Mouse (Mus musculus) Muller cell, postnatal 12 days (primary cell): ENCODE data around the gene Col26a1.
A peak's percentile ranks its signal among the peaks of the same experiment; 100 is the strongest.

ENCODE experiments used
- DNase-seq: peaks from one replicate; pipeline ENCODE4 v3.0.0-alpha.2; 2015; ENCODE audit errors: inconsistent ontology term

Col26a1 gene

DNA sequence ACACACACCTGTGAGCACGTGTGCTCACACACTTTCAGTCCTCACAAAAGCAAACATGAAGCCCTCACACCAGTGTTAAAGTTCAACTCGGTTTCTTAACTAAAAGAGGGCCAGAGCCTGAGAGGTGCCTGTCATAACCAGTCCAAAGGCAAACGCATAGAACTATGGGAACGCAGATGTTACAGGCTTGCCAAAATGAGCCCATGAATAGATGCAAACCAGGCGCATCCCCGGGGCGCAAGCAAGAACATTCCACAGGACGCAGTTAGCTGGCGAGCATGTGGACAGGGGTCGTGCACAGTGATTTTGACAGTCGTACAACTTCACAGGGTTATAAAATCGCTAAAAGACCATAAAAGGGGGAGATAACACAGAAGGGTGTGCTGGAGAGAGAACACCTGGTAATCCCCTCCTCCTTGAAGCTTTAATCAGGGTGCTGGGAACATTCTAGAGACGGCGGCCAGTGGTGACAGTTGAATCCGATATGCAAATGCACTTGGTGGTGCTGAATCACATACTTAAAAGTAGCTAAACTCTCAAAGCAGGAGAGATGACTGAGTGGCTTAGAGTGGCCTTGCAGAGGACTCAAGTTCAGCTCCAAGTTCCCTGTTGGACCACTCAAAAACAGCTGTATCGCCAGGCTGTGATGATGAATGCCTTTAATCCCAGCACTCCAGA lies 76.5 kb downstream of the Col26a1 start:
- no peak for DNase-seq

DNA sequence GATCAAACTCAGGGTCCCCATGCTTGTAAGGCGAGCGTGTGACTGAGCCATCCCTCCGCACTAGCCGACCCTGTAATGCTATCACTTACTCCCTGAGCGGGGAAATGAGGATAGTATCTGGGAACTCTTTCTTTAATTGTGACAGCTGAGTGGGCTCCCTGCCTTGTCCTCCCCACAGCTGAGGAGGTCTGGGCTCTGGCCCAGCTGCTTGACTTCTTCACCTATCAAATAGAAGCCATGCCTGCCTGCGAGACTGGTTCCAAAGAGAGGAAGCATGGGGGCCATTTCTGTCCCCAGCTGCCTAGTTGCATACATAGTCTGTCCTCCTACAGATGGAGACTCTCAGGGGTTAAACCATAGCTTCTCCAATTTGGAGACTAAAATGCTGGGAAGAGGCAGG lies 78.0 kb downstream of the Col26a1 start:
- no peak for DNase-seq

DNA sequence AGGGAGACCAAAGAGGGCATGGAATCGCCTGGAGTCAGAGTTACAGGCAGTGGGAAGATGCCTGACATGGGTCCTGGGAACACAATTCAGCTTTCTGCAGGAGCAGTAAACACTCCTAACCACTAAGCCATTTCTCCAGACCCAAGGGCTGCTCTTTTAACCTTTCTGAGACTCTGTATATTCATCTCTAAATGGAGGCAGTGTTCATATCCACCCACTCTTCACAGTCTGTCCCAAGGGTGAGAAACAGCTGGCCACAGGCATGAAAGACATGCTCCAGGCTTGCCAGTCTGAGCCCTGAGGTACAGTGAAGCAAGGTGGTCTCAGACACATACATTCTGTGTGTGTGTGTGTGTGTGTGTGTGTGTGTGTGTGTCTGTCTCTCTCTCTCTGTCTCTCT lies 78.8 kb downstream of the Col26a1 start:
- peak; percentile 58 for DNase-seq

DNA sequence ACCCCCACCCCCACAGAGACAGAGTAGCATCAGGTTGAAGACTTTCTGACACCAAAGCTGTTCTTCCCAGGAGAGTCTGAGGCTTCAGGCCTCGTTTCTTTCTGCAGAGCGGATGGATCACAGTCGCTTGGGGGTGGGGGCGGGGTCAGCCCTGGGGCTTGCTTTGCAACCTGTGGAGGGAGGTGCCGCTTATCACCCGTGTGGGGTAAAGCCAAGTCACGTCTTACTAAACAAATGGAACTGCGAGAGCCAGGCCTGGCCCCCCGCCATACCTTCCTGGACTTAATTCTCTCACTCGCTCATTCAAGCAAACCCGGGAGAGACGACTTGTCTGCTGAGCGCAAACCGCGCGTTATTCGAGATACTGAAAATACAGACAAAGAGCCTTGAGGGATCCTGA lies 80.3 kb downstream of the Col26a1 start:
- DNase-seq = peak; percentile 12

DNA sequence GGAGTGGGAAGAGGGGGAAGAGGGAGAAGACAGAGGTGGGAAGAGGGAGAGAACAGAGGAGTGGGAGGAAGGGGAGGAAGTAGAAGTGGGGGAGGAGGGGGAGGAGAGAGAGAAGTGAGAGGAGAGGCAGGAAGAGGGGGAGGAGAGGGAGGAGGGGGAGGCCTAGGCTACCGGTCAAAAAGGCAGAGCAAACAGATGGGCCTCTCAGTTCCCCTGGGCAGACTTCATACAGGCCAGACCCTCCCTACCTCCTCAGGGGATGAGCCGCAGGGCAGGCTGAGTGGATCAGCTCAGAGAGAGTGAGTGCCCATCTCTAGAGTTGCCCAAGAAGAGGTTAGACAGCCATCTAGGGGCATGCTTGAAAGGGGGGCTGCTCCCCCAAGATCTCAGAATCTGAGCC lies 86.1 kb downstream of the Col26a1 start:
- DNase-seq = no peak

DNA sequence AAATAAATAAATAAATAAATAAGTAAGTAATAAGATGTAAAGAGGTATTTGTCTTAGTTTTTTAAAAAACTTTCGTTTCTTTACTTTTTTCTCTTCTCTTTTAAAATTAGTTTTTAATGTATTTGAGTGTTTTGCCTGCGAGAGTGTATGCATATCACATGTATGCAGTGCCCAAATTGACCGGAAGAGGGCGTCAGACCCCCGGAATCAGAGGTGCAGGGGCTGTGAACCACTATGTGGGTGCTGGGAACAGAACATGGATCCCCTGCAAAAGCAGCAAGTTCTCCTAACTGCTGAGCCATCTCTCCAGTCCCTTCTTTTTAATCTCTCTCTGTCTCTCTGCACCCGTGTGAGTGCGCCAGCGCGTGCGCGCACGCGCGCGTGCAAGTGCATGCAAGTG lies 89.2 kb downstream of the Col26a1 start:
- no peak for DNase-seq

DNA sequence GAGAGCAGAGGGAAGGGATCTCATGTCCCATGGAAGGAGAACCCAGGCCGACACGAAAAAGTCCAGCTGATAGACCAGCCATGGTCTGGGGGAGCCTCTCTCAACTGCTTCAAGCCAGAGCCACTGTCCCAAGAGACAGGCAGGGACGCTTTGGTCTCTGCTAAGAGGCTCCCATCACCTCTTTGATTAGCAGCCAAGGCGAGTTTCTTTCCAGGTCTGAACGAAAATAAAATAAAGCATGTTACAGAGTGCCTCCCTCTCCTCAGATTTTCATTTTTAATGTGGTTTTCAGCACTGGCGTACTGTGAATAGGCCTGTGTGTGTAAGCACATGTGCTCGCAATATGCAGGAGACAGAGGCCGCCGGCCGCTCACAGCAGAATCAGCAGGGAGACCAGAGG lies 90.5 kb downstream of the Col26a1 start:
- no peak for DNase-seq

DNA sequence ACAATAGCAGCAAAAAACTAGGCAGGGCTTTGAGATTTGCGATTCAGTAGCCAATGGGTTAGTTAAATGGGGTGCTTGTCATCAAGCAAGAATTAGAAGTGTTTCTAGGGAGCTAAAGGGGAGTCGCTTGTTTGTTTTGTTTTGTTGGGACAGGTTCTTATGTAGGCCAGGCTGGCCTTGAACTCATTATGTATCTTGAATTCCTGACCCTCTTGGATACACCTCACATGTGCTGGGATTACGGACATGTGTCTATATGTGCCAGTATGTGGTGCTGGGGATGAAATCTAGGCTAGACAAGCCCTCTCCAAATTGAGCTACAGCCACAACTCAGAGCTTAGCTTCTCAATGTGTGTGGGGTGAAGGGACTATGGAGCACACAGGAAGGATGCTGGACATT lies 91.8 kb downstream of the Col26a1 start:
- DNase-seq = no peak

DNA sequence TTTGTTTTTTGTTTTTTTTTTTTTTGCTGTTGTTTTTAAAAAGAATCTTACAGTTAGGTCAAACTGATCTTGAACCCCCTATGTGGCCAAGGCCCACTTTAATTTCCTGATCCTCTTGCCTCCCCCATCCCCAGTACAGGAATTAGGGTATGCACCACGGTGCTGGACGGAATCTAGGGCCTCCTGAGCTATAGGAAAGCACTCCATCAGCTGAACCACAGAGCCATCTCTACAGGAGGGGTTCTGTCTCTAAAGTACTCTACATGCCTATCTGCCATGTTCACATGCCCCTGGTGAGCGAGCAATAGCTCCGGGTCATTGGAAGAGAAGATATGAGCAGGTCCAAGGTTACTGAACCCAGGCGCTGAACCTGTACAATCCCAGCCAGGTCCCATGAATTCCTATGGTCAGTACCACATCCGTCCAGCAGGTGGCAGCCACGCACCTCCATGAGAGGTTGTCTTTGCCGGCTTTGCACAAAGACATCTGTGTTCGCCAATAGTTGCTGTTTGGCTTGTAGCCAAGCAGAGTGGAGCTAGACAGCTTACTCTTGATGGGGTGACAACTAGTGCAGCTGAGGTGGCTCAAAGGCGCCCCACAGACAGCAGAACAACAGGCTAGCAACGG lies 92.3 kb downstream of the Col26a1 start:
- DNase-seq = peak; percentile 85

DNA sequence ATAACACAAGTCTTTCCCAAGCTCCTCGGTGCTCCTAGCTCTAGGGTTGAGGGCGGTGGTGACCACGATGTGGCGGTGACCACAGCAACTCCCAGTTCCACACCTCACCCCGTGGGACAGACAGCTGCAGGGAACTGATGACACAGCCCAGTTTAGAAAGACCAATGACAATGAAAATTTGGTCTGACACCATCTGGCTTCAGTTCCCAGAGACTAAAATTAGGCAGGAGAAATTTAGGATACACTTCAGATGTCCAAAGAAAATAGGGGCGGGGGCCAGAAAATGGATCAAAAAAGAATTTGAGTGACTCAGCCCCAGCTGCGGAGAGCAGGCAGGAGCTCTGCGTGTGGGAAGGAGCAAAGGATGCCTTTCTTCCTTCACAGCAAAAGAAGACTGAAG lies 98.5 kb downstream of the Col26a1 start:
- peak; percentile 63 for DNase-seq

DNA sequence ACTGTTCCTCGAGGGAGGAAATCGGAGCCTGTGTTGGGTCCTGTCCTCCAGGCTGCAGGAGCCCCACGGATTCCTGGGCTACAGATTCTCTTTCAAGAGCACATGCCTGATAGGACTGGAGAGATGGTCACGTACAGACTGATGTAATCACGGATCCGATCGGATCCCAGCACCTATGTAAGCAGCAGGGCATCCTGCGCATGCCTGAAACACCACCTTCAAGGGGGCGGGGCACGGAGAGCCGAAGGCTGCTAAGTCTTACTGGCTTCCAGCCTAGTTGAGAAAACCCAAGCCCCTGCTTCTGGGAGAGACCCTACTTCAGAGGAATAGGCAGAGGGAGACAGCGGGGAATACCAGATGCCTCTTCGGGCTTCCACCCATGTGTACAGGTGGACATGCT lies 100.4 kb downstream of the Col26a1 start:
- no peak for DNase-seq

DNA sequence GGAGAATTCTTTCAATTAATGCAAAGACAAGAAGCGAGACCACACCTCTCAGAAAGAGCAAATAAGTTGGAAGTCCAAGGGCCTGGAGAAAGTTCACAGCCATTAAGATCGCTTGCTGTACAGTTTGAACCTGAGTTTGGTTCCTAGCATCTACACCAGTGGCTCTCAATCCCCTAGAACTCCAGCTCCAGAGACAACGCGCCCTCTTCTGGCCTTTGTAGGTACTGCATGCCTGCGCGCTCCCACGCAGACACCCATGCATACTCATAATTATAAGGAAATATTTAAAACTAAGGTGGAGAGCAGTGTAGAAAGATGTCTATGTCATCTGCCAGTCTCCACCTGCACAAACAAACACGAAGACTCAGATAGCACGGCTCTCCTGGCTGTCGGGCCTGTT lies 102.5 kb downstream of the Col26a1 start:
- no peak for DNase-seq

DNA sequence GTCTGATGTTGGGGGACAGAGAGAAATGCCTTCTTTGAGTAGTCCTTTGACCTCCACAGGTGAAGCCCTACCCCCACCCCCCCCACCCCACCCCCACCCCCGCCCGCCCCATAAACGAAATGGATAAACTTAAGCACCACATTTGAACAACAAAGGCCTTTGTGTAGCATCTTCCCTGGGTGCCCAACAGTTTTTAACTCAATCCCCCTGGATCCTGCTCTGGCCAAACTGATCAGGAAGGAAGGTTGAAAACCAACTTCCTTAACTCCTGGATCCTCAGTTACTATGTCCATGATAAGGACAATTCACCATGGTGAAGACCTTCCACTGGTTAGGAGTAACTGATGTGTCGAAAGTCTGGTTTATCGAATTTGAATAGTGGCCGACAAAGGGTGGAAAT lies 103.1 kb downstream of the Col26a1 start:
- no peak for DNase-seq

DNA sequence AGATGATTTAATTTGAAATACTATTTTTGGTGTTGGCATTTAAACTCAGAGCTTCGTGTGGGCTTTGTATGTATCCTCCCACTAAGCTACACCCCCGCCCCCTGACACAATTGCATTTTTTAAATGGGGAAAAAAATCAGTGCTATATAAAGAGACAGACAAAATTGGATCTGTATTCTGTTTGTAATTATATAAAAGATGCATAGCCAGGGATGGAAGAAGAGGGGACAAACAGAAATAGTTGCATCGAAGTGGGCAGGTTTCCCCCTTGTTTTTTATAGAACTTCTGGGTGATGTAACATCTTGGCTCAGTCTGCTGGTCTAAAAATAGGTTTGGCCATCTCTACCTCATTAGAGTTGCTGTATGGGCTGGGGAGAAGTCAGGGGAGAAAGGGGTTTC lies 107.5 kb downstream of the Col26a1 start:
- no peak for DNase-seq

DNA sequence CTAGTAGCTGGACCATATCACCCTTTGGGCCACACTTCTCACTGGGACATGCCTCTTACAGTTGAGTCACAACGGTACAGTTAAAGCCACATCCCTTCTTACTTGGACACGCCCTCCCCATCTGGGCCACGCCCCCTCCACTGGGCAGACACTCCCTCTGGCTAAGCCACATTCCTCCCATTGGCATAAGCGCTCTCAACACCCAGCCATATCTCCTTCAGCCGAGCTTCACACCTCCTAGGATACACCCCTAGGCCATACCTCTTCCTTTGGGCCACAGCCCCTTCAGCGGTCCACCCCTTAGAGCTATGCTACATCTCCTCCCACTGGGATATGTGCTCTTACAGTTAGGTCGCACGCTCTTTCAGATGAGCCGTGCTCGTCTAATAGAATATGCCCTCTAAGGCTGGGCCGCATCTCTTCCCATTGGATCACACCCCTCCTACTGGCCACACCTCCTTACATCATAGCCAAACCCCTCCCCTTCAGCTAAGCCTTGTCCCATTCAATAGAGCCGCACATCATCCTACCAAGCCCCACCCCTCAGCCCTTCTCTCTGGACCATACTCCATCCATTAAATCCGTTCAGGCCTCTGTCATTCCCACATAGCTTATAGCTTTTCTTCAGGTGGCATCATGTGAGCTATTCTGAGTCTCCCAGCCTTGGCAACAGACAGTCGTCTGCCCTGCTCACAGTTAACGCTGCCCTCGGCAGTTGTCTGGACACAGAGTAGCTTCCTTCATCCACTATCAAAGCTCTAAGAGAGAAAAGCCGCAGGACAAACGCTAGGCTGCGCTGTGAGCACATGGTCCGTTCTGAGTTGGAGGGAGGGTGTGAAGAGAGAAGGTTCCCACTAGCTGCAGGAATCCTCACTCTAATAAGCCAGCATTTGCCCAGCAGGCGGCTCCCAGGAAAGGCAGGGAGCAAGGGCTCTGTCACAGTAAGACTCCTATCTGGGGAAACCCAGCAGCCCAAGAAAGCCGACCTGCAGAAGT lies 109.7 kb downstream of the Col26a1 start:
- no peak for DNase-seq

DNA sequence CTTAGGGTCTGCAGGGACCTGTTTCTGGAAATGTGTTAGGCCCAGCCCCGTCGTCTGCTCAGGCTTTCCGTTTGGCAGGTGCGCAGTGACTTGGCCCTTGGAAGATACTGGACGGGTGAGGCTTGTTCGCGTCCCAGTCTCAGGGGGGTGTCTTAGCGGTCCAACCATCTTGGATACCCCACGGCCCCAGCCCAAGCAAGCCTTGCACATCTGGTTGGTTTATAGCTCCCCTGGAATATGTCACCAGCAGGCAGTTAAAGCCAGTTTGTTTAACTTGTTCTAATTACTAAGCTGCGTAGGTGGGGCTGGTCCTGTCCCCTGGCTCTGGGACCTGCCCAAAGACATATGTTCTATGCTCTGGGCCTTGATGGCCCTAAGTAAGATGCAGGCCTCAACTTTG lies 111.9 kb downstream of the Col26a1 start:
- DNase-seq = no peak

DNA sequence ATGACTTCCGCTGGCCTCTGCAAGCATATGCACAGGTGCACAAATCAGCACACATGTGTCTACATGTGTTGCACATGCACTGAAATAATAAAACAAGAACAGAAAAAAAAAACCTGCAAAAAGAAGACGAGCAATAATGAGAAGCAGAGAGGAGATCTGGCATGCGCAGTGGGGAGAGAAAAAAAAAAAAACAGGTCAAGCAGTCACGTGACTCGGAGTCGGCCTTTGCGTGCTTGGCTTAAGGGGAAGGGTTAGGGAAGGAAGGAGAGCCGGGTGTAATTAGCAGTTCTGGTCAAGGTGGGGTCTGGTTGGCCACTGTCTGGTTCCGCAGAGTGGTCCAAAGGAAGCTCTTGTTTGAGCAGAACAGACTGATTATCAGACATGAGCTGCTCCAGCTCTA lies 115.7 kb downstream of the Col26a1 start:
- no peak for DNase-seq

DNA sequence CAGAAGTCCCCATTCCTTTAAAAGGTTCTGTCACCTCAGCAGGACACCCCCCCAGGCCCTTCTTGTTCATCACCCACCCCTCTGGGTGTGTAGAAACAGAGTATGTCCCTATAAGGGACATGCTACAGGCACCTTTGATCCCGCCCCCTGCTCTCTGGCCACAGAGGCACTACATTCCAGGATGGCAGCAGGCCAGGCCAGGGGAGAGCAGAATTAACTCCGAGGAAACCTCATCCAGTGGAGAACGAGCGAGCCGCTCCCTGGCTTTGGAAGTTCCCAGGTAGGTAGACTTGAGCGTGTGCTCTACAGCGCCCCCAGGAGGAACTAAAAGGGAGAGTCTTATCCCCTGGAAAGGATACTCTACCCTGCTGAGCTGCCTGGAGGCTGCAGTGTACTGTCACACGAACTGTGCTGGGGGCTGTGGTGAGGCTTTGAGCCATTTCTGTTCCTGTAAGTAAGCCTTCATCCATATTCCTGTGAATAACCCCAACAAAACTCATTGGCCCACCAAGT lies 118.8 kb downstream of the Col26a1 start:
- no peak for DNase-seq

DNA sequence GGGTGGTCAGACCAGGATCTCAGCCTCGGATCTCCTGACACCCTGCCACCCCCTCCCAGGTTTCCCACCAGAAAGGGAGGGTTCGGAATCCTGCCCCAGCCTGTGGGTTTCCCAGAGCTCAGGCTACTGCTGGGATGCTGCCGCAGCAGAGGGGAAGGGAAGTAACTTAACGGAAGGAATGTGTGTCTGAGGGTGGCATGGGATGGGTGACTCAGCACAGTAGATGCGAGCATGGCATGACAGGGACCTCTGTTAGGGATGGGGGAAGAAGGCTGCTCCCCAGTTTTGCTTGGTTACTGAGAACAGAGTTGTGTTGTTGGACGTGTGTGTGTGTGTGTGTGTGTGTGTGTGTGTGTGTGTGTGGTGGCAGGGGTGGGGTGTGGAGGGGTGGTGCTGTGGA lies 122.7 kb downstream of the Col26a1 start:
- DNase-seq = peak; percentile 32

DNA sequence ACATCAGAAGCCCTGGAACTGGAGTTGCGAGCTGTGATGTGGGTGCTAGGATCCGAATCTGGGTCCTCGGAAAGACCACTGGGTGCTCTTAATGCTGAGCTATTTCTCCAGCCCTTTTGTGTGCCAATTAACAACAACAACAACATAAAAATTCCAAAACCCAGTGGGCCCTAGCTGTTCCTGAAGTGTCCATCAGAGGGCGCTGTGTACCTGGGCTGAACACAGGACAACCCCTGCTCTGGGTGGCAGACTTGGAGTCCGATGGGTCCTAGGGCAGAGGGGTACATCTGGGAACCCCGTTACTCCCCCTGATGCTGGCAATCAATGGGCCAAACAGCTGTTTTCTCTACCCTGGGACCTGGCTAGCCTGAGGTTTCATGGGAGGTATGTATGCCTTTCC lies 123.2 kb downstream of the Col26a1 start:
- no peak for DNase-seq

DNA sequence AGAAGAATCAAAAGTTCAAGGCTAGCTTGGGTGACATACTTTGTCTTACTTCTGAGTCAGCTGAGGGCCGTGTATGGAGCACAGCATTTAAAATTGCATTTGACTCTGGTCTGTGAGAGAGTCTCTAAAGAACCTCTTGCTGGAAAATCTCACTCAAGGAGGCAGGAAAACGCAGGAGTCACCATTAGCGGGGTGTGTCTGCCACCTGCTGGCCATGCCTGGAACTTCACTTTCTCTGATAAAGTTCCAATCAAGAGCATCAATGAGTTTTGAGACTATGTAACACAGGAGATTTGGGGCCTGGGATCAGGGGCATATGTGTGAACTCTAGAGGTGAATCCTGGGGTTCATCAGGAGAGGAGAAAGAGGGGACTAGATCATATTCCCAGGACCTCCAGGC lies 127.3 kb downstream of the Col26a1 start:
- DNase-seq = peak; percentile 35

DNA sequence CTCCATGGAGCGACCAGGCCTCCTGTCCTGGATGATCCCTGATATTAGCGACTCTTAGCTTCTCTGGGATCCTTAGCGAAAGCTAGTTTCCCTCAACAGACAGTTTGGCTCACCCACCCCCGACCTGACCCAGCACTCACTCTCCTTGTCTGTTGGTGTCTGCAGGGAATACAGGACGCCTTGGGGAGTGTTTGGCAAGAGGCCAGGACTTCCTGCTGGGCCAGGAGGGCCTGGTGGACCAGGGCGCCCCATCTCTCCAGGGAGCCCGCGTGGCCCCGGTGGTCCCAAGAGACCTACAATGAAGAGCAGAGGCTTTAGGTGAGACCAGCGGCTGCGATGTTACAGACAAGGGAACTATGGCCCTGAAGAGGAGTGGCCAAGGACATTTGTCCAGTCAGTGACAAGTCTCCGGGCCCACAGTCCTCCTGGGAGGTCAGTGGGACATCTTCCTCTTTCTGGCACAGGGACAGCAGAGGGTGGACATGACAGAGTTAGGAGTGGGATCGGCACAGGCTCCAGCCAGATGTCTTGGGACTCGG lies 128.9 kb downstream of the Col26a1 start:
- DNase-seq = no peak
